Mouse (Mus musculus) CD8-positive naive resting alpha-beta T cell, adult 2 months (primary cell): ENCODE results near the gene March4.

Experiments
- DNase-seq, 2 experiments: peaks; one replicate each; pipeline ENCODE4 v3.0.0; 2022; ENCODE audit warnings: low read depth in 2 of 2, low spot score in 2 of 2

The March4 gene

GRCm38 (mm10) chr1:72450790-72451189 lies 85.9 kb downstream of the March4 start:
- no peak for DNase-seq

- no peak for DNase-seq
Measured at GRCm38 (mm10) chr1:72449752-72450151, 87.0 kb downstream of the March4 start.

- DNase-seq, result no peak
Measured at GRCm38 (mm10) chr1:72442747-72443146, 94.0 kb downstream of the March4 start.

- no peak for DNase-seq
Measured at GRCm38 (mm10) chr1:72439146-72439545, 97.6 kb downstream of the March4 start.

GRCm38 (mm10) chr1:72436967-72437366 lies 99.8 kb downstream of the March4 start:
- no peak for DNase-seq

GRCm38 (mm10) chr1:72434510-72434909 lies 102.2 kb downstream of the March4 start:
- DNase-seq, result no peak

- no peak for DNase-seq
Measured at GRCm38 (mm10) chr1:72432579-72432978, 104.2 kb downstream of the March4 start.

- DNase-seq, result no peak
Measured at GRCm38 (mm10) chr1:72429107-72429807, 107.5 kb downstream of the March4 start.

GRCm38 (mm10) chr1:72428526-72428925 lies 108.2 kb downstream of the March4 start:
- DNase-seq, result no peak

GRCm38 (mm10) chr1:72426456-72426855 lies 110.3 kb downstream of the March4 start:
- DNase-seq, result no peak

- no peak for DNase-seq
Measured at GRCm38 (mm10) chr1:72422121-72422520, 114.6 kb downstream of the March4 start.

- no peak for DNase-seq
Measured at GRCm38 (mm10) chr1:72420220-72420619, 116.5 kb downstream of the March4 start.

GRCm38 (mm10) chr1:72418744-72419655 lies 117.7 kb downstream of the March4 start:
- DNase-seq, result no peak

- DNase-seq, result no peak
Measured at GRCm38 (mm10) chr1:72414561-72415253, 122.0 kb downstream of the March4 start.

GRCm38 (mm10) chr1:72414133-72414532 lies 122.6 kb downstream of the March4 start:
- no peak for DNase-seq

- no peak for DNase-seq
Measured at GRCm38 (mm10) chr1:72413205-72413604, 123.5 kb downstream of the March4 start.

- DNase-seq, result no peak
Measured at GRCm38 (mm10) chr1:72411108-72411507, 125.6 kb downstream of the March4 start.

- DNase-seq, result no peak
Measured at GRCm38 (mm10) chr1:72409936-72410335, 126.8 kb downstream of the March4 start.

GRCm38 (mm10) chr1:72406505-72407079 lies 130.1 kb downstream of the March4 start:
- no peak for DNase-seq

GRCm38 (mm10) chr1:72401331-72402069 lies 135.2 kb downstream of the March4 start:
- DNase-seq, result no peak

- DNase-seq, result no peak
Measured at GRCm38 (mm10) chr1:72400616-72401015, 136.1 kb downstream of the March4 start.
